In genomic region chr5:137748130-137748770, GRCm38 (mm10) we compare ENCODE assay signal across 7 mouse cellular contexts. TPM values are rescaled to one million over a fixed set of nuclear protein-coding genes. Genes with fewer than 3 reads are reported as not detected.
DNase-seq lines count a peak whose midpoint lies in the region; ATAC-seq and TF ChIP-seq lines count a peak whose summit lies in the region.

No protein-coding gene starts in this region.

- TF ChIP-seq CTCF in bone marrow, adult 2 months (IDR thresholded peaks at IDR 0.05; ENCODE audit: control insufficient read depth, insufficient read depth, low read length) = no peak

- peak overlapping the region; percentile 98 for H3K4me2 ChIP-seq in heart, embryonic 16.5 days (ENCODE audit: low read depth, low read length)
- H3K4me2 ChIP-seq in limb, embryonic 11.5 days (ENCODE audit: low read depth, severe bottlenecking) = peak overlapping the region; percentile 98
- H3K4me2 ChIP-seq in midbrain, embryonic 14.5 days (ENCODE audit: low read length) = peak overlapping the region; percentile 95

- no peaks in the 10 kb centered on the region for H3K27me3 ChIP-seq in heart, embryonic 16.5 days (ENCODE audit: control insufficient read depth, insufficient read depth, low read length)
- H3K27me3 ChIP-seq in limb, embryonic 11.5 days (ENCODE audit: control insufficient read depth, insufficient read depth, low read length) = no peaks in the 10 kb centered on the region
- H3K27me3 ChIP-seq in midbrain, embryonic 14.5 days (ENCODE audit: control insufficient read depth, insufficient read depth, low read length) = no peaks in the 10 kb centered on the region

- H3K36me3 ChIP-seq in heart, embryonic 16.5 days (ENCODE audit: control insufficient read depth, insufficient read depth) = peaks cover 14% of the 10 kb centered on the region
- H3K36me3 ChIP-seq in limb, embryonic 11.5 days (ENCODE audit: control insufficient read depth, insufficient read depth, low read length) = peaks cover 10% of the 10 kb centered on the region
- H3K36me3 ChIP-seq in midbrain, embryonic 14.5 days (ENCODE audit: control insufficient read depth, insufficient read depth, low read length) = peaks cover 17% of the 10 kb centered on the region; the same call in 1 of the 2 replicates

- TF ChIP-seq POLR2A in bone marrow, adult 2 months (IDR thresholded peaks at IDR 0.05; ENCODE audit: borderline replicate concordance, control insufficient read depth, low read depth, low read length) = no peak

- peak overlapping the region; percentile 99 for H3K27ac ChIP-seq in bone marrow, adult 2 months (ENCODE audit: control insufficient read depth, insufficient read depth, low read depth, low read length, poor library complexity)
- peak overlapping the region; percentile 97 for H3K27ac ChIP-seq in heart, embryonic 16.5 days (ENCODE audit: low read length)
- H3K27ac ChIP-seq in limb, embryonic 11.5 days (replicated peaks; ENCODE audit: low read depth, low read length) = no peak overlapping the region
- H3K27ac ChIP-seq in midbrain, embryonic 14.5 days (replicated peaks; ENCODE audit: low read depth, low read length) = no peak overlapping the region

- ATAC-seq in CD4-positive, CD25-positive, alpha-beta regulatory T cell, adult 4 months = peak; percentile 18
- ATAC-seq in heart, embryonic 16.5 days (replicated peaks; ENCODE audit: extremely low read depth, insufficient read depth, low FRiP score) = no peak
- ATAC-seq in limb, embryonic 11.5 days (ENCODE audit: insufficient number of reproducible peaks, low FRiP score, low TSS enrichment, low read depth) = no peak
- no peak for ATAC-seq in midbrain, embryonic 14.5 days (ENCODE audit: low FRiP score, low TSS enrichment)

- H3K4me1 ChIP-seq in bone marrow, adult 2 months (ENCODE audit: control insufficient read depth, insufficient read depth, low read length) = peaks cover 2% of the 10 kb centered on the region; the same call in 1 of the 2 replicates
- peaks cover 51% of the 10 kb centered on the region for H3K4me1 ChIP-seq in heart, embryonic 16.5 days (ENCODE audit: control insufficient read depth, insufficient read depth, low read length)
- peaks cover 24% of the 10 kb centered on the region for H3K4me1 ChIP-seq in limb, embryonic 11.5 days (ENCODE audit: control insufficient read depth, insufficient read depth, low read length)
- peaks cover 16% of the 10 kb centered on the region for H3K4me1 ChIP-seq in midbrain, embryonic 14.5 days (ENCODE audit: control insufficient read depth, insufficient read depth, low read length)

- H3K9me3 ChIP-seq in heart, embryonic 16.5 days (replicated peaks; ENCODE audit: control insufficient read depth, low read length) = no peaks in the 10 kb centered on the region
- no peaks in the 10 kb centered on the region for H3K9me3 ChIP-seq in limb, embryonic 11.5 days (ENCODE audit: control insufficient read depth, low read length)
- no peaks in the 10 kb centered on the region for H3K9me3 ChIP-seq in midbrain, embryonic 14.5 days (ENCODE audit: control insufficient read depth, low read length)

- DNase-seq in limb, embryonic 11.5 days (ENCODE audit: low spot score) = no peak
- DNase-seq in midbrain, embryonic 14.5 days = no peak
- DNase-seq in right cerebral cortex, postnatal 14 days = no peak
- no peak for DNase-seq in adrenal gland, adult 18-20 months (ENCODE audit: low spot score in 2 of 2)

- H3K9ac ChIP-seq in heart, embryonic 16.5 days (ENCODE audit: low read length) = peak overlapping the region; percentile 98
- H3K9ac ChIP-seq in limb, embryonic 11.5 days (ENCODE audit: low read length) = no peak overlapping the region; the same call in 1 of the 2 replicates
- H3K9ac ChIP-seq in midbrain, embryonic 14.5 days (replicated peaks; ENCODE audit: low read length) = peak overlapping the region; percentile 1; the same call in 1 of the 2 replicates

- H3K4me3 ChIP-seq in bone marrow, adult 2 months (replicated peaks; ENCODE audit: control insufficient read depth, low read depth, low read length) = peak overlapping the region; percentile 70
- H3K4me3 ChIP-seq in heart, embryonic 16.5 days (ENCODE audit: low read length) = peak overlapping the region; percentile 95
- H3K4me3 ChIP-seq in limb, embryonic 11.5 days (ENCODE audit: low read depth, low read length) = peak overlapping the region; percentile 66; the same call in 1 of the 2 replicates
- H3K4me3 ChIP-seq in midbrain, embryonic 14.5 days (replicated peaks; ENCODE audit: low read depth, low read length) = peak overlapping the region; percentile 51

- WGBS in bone marrow, adult 2 months = 3% methylated on average over 5 of the region's 5 CpGs
- 19% methylated on average over 5 of the region's 5 CpGs for WGBS in heart, embryonic 16.5 days
- 38% methylated on average over 5 of the region's 5 CpGs for WGBS in limb, embryonic 11.5 days
- 50% methylated on average over 5 of the region's 5 CpGs for WGBS in midbrain, embryonic 14.5 days

RNA-seq across cellular contexts. Expression of gene Tsc22d4, which starts 2.7 kb away (rescaled TPM):
- 10 to 100 TPM; 49.6 to 62.4 TPM for polyA plus RNA-seq in CD4-positive, CD25-positive, alpha-beta regulatory T cell, adult 4 months (2017; shearing (Covaris generic))
- polyA plus RNA-seq in bone marrow, adult 2 months (2011; ENCODE audit: insufficient read depth, insufficient read length, low replicate concordance, missing spikeins) = 143 and 144 TPM in 2 replicates
- polyA plus RNA-seq in heart, embryonic 16.5 days (2015; fragmentation: Nextera tagmentation; extraction: Ambion mirVana) = 164 and 189 TPM in 2 replicates
- polyA plus RNA-seq in limb, embryonic 11.5 days (2014; fragmentation: Nextera tagmentation; extraction: Ambion mirVana) = 96.0 and 101 TPM in 2 replicates
- polyA plus RNA-seq in midbrain, embryonic 14.5 days (2014; fragmentation: Nextera tagmentation; extraction: Ambion mirVana) = 42.1 and 47.0 TPM in 2 replicates
- total RNA-seq in adrenal gland, adult 18-20 months (2021) = 10 to 100 TPM; 72.5 to 80.5 TPM

RNA-seq across cellular contexts. Expression of gene Nyap1, which starts 6.8 kb away (rescaled TPM):
- polyA plus RNA-seq in CD4-positive, CD25-positive, alpha-beta regulatory T cell, adult 4 months (2017; shearing (Covaris generic)) = under 1 TPM in 1 of 2 experiments, not detected in 1; 0.11 TPM
- 1.2 and 1.9 TPM in 2 replicates for polyA plus RNA-seq in bone marrow, adult 2 months (2011; ENCODE audit: insufficient read depth, insufficient read length, low replicate concordance, missing spikeins)
- 1.6 and 1.9 TPM in 2 replicates for polyA plus RNA-seq in heart, embryonic 16.5 days (2015; fragmentation: Nextera tagmentation; extraction: Ambion mirVana)
- polyA plus RNA-seq in limb, embryonic 11.5 days (2014; fragmentation: Nextera tagmentation; extraction: Ambion mirVana) = 1.2 and 1.8 TPM in 2 replicates
- 16.2 and 28.8 TPM in 2 replicates for polyA plus RNA-seq in midbrain, embryonic 14.5 days (2014; fragmentation: Nextera tagmentation; extraction: Ambion mirVana)
- total RNA-seq in adrenal gland, adult 18-20 months (2021) = 1 to 10 TPM; 4.2 to 4.7 TPM

RNA-seq across cellular contexts. Expression of gene Ppp1r35, which starts 30.4 kb away (rescaled TPM):
- polyA plus RNA-seq in CD4-positive, CD25-positive, alpha-beta regulatory T cell, adult 4 months (2017; shearing (Covaris generic)) = 1 to 10 TPM; 6.9 to 7.0 TPM
- 52.6 and 130 TPM in 2 replicates for polyA plus RNA-seq in bone marrow, adult 2 months (2011; ENCODE audit: insufficient read depth, insufficient read length, low replicate concordance, missing spikeins)
- 20.5 and 22.6 TPM in 2 replicates for polyA plus RNA-seq in heart, embryonic 16.5 days (2015; fragmentation: Nextera tagmentation; extraction: Ambion mirVana)
- 61.4 and 62.0 TPM in 2 replicates for polyA plus RNA-seq in limb, embryonic 11.5 days (2014; fragmentation: Nextera tagmentation; extraction: Ambion mirVana)
- polyA plus RNA-seq in midbrain, embryonic 14.5 days (2014; fragmentation: Nextera tagmentation; extraction: Ambion mirVana) = 53.4 and 58.6 TPM in 2 replicates
- total RNA-seq in adrenal gland, adult 18-20 months (2021) = 10 to 100 TPM; 23.7 to 24.6 TPM

RNA-seq across cellular contexts. Expression of gene Mepce, which starts 39.2 kb away (rescaled TPM):
- 10 to 100 TPM; 27.5 to 32.3 TPM for polyA plus RNA-seq in CD4-positive, CD25-positive, alpha-beta regulatory T cell, adult 4 months (2017; shearing (Covaris generic))
- polyA plus RNA-seq in bone marrow, adult 2 months (2011; ENCODE audit: insufficient read depth, insufficient read length, low replicate concordance, missing spikeins) = 25.6 and 45.6 TPM in 2 replicates
- 5.6 and 5.7 TPM in 2 replicates for polyA plus RNA-seq in heart, embryonic 16.5 days (2015; fragmentation: Nextera tagmentation; extraction: Ambion mirVana)
- polyA plus RNA-seq in limb, embryonic 11.5 days (2014; fragmentation: Nextera tagmentation; extraction: Ambion mirVana) = 12.0 and 12.2 TPM in 2 replicates
- 11.3 and 14.4 TPM in 2 replicates for polyA plus RNA-seq in midbrain, embryonic 14.5 days (2014; fragmentation: Nextera tagmentation; extraction: Ambion mirVana)
- 10 to 100 TPM; 39.9 to 44.6 TPM for total RNA-seq in adrenal gland, adult 18-20 months (2021)

RNA-seq across cellular contexts. Expression of gene Zcwpw1, which starts 39.3 kb away (rescaled TPM):
- 10 to 100 TPM; 15.2 to 24.8 TPM for polyA plus RNA-seq in CD4-positive, CD25-positive, alpha-beta regulatory T cell, adult 4 months (2017; shearing (Covaris generic))
- 9.5 and 18.7 TPM in 2 replicates for polyA plus RNA-seq in bone marrow, adult 2 months (2011; ENCODE audit: insufficient read depth, insufficient read length, low replicate concordance, missing spikeins)
- polyA plus RNA-seq in heart, embryonic 16.5 days (2015; fragmentation: Nextera tagmentation; extraction: Ambion mirVana) = 9.6 and 9.9 TPM in 2 replicates
- 19.6 and 20.1 TPM in 2 replicates for polyA plus RNA-seq in limb, embryonic 11.5 days (2014; fragmentation: Nextera tagmentation; extraction: Ambion mirVana)
- 5.6 and 8.2 TPM in 2 replicates for polyA plus RNA-seq in midbrain, embryonic 14.5 days (2014; fragmentation: Nextera tagmentation; extraction: Ambion mirVana)
- total RNA-seq in adrenal gland, adult 18-20 months (2021) = 1 to 10 TPM; 2.3 to 2.4 TPM

Comparison
In these comparisons a context has a peak if more than half of its experiments do, and no peak if none do; other contexts are left out.
1. H3K27ac ChIP-seq: peak in bone marrow, adult 2 months (single experiment) and heart, embryonic 16.5 days (single experiment); none in limb, embryonic 11.5 days (single experiment) and midbrain, embryonic 14.5 days (single experiment).
2. Peak in every context shown above with its lines, with median percentiles within 50 percentile points of each other: H3K4me3 ChIP-seq and H3K4me2 ChIP-seq.